Mouse (Mus musculus) cerebellum, adult 11-12 months (tissue): ENCODE data around the gene Gm10061.
"Not testable (repeated sequence)": the region's sequence is repeated elsewhere in the genome, so short reads cannot be mapped to it uniquely, and the experiment has no call there.

Source experiments
- DNase-seq: peaks from one replicate; pipeline ENCODE4 v3.0.0; 2022

The Gm10061 gene

DNA sequence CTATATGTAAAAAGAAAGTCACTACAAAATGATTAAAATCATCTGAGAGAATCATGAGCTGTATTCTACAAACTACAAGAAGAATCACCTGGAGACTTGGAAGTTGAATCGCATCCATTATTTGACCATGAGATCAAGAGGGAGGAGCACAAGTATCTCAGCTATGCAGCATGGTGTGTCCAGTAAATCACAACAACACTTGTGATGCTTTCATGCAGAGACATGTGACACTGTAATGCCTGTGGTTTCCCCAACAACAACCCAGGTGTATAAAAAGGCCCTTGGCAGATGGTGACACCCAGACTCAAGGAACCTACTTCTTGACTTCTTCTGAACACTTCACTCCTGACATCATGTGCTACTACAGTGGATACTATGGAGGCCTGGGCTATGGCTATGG lies at the start of gene Gm10061:
TSS of gene Gm10061 (plus strand) at position 301 of the 400 bp plus-strand sequence.
- no peak for DNase-seq

DNA sequence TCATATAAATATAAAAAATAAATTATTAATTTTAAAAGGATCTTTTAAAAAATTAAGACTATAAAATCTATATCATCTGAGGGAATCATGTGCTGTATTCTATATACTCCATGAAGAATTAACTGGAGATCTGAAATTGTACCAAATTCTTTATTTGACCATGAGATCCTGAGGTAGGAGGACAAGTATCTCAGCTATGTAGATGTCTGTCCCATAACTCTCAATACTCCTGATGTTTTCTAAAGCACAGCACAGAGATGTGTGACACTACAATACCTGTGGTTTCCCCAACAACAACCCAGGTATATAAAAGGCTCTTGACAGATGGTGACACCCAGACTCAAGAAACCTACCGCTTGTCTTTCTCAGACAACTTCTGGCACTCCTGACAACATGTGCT lies 10.3 kb upstream of the Gm10061 start, which contains the start of gene Gm6358:
TSS of gene Gm6358 (plus strand) at position 301 of the 400 bp plus-strand sequence.
- no peak for DNase-seq

DNA sequence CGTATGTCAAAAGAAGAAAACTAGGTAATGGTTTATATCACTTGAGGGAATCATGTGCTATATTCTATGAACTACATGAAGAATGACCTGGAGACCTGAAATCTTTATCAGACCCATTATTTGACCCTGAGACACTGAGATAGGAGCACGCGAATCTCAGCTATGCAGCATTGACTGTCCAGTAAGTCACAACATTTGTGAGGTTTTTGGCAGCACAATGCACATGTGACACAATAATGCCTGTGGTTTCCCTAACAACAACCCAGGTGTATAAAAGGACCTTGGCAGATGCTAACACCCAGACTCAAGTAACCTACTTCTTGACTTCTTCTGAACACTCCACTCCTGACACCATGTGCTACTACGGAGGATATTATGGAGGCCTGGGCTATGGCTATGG lies 6.8 kb downstream of the Gm10061 start, which contains the start of gene Gm9789:
TSS of gene Gm9789 (plus strand) at position 301 of the 400 bp plus-strand sequence.
- no peak for DNase-seq

DNA sequence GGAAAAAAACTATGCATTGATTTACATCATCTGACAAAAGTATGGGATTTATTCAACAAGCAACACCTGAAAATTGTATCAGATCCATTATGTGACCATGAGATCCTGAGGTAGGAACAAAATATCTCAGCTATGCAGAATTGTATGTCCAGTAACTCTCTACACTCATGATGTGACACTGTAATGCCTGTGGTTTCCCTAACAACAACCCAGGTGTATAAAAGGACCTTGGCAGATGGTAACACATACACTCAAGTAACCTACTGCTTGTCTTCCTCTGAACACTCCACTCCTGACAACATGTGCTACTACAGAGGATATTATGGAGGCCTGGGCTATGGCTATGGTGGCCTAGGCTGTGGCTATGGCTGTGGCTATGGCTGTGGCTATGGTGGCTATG lies 18.3 kb downstream of the Gm10061 start, which contains the start of gene Gm7735:
TSS of gene Gm7735 (plus strand) at position 301 of the 400 bp plus-strand sequence.
- DNase-seq, result not testable (repeated sequence)

DNA sequence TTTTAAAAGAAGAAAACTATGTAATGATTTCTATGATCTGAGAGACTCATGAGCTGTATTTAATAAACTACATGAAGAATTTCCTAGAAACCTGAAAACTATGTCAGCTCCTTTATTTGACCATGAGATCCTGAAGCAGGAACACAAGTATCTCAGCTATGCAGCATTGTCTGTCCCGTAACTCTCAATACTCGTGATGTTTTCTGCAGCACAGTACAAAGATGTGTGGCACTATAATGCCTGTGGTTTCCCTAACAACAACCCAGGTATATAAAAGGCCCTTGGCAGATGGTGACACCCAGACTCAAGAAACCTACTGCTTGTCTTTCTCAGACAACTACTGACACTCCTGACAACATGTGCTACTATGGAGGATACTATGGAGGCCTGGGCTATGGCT lies 23.5 kb downstream of the Gm10061 start, which contains the start of gene 1110057P08Rik:
TSS of gene 1110057P08Rik (plus strand) at position 301 of the 400 bp plus-strand sequence.
- DNase-seq, result no peak

DNA sequence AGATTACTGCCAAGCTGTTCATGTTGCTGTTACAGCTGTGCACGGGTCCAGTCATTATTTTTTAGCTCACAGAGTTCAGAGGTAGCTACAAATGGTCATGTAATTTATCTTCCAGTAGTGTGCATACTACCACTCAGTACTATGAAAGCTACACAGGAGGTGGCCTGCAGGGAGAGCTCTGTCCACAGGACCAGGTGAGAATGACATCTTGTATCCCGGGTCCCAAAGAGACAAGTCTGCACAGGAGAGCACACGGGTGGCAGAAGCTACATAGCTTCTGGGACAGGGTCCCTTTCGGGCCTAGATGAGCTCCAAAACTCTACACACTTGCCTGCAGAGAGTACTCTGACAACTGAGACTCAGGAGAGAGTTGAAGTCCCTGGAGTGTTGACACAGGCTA lies 37.7 kb downstream of the Gm10061 start:
- DNase-seq, result no peak
